Mouse (Mus musculus) thymus, adult 2 months (tissue): ENCODE measurements around the gene Triobp.

Experiments used
- CTCF ChIP-seq: fragments of 200-500 bp; IDR thresholded peaks from 2 replicates; pipeline ENCODE4 v1.5.1; 2012; ENCODE audit warnings: mild to moderate bottlenecking, control low read depth, low read length, moderate library complexity, borderline replicate concordance; ENCODE audit not compliant: control insufficient read depth, poor library complexity, insufficient read depth; ENCODE audit errors: extremely low read depth
- POLR2A ChIP-seq: fragments of 200-500 bp; IDR thresholded peaks from 2 replicates; pipeline ENCODE4 v1.6.1; 2012; ENCODE audit warnings: mild to moderate bottlenecking, low read length, control low read depth, moderate library complexity; ENCODE audit not compliant: control insufficient read depth, poor library complexity, insufficient read depth; ENCODE audit errors: extremely low read depth

- TF ChIP-seq CTCF (no peak), POLR2A (no peak)
Observed at GRCm38 (mm10) chr15:78930801-78931426, 16.6 kb upstream of the Triobp start.
